Mouse (Mus musculus) liver, embryonic 14.5 days (tissue): Measurements from ENCODE around the gene Ppp2r5c.

Source experiments
- CTCF ChIP-seq: IDR thresholded peaks from 2 replicates; pipeline ENCODE4 v1.5.1; 2016; ENCODE audit warnings: antibody characterized with exemption, low read depth, control low read depth
- EP300 ChIP-seq: IDR thresholded peaks from 2 replicates; pipeline ENCODE4 v1.6.1; 2016; ENCODE audit warnings: antibody characterized with exemption, low read depth

GRCm38 (mm10) chr12:110547573-110547972, 100.7 kb downstream of the Ppp2r5c start:
- TF ChIP-seq EP300: no peak
- TF ChIP-seq CTCF: no peak
